Comparison of ENCODE assay signal across 8 mouse cellular contexts in the genomic region with DNA sequence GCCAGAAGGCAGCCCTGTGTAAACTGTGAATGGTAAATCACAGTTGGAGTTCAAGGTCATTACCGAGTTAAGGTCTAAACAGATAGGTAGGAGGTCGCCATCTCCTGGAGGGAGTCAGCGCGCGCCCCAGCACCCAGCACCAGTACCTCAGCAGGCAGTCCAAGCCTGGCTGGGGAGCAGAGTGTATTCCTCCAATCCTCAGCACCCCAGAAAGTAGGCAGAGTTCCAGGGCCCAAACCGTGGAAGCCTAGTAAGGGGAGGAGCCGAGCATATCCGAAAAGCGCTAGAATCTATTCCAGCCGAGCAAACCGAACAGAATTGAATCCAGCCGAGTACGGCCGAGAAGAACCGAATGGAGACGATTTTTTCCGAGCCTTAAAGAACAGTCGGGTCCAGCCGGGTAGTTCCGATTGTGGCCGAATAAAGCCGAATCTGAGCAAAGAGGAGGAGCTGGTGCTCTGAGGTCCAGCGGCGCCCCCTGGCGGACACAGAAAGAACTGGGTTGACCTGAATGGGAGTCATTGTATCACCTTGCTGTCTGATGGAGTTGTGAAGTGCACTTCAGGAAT. TPM values are rescaled to one million over a fixed set of nuclear protein-coding genes. Genes with fewer than 3 reads are reported as not detected.
DNase-seq lines count a peak whose midpoint lies in the region; ATAC-seq and TF ChIP-seq lines count a peak whose summit lies in the region.

No protein-coding gene starts in this region.

- H3K9ac ChIP-seq in embryonic facial prominence, embryonic 14.5 days (ENCODE audit: low read depth, low read length) = peak overlapping the region; percentile 53
- peak overlapping the region; percentile 60 for H3K9ac ChIP-seq in heart, adult 2 months (ENCODE audit: low read depth, low read length)
- peak overlapping the region; percentile 65 for H3K9ac ChIP-seq in limb, embryonic 13.5 days
- H3K9ac ChIP-seq in midbrain, embryonic 16.5 days (ENCODE audit: low read depth, low read length) = peak overlapping the region; percentile 71

- peak overlapping the region; percentile 20 for H3K4me3 ChIP-seq in embryonic facial prominence, embryonic 14.5 days (ENCODE audit: low read depth, low read length)
- H3K4me3 ChIP-seq in heart, adult 2 months = peak overlapping the region; percentile 44
- H3K4me3 ChIP-seq in limb, embryonic 13.5 days = peak overlapping the region; percentile 38
- peak overlapping the region; percentile 33 for H3K4me3 ChIP-seq in midbrain, embryonic 16.5 days (ENCODE audit: low read depth, low read length)

- peak; percentile 55; the same call in 1 of the 2 replicates for TF ChIP-seq POLR2A in heart, adult 2 months (IDR thresholded peaks at IDR 0.05; ENCODE audit: insufficient read depth, low read depth, low read length)

- DNase-seq in 3T3-L1 (ENCODE audit: low read depth, low spot score) = peak; percentile 99
- DNase-seq in adrenal gland, postnatal 4 days (ENCODE audit: low spot score in 2 of 2) = peak; percentile 92 to 95
- peak; percentile 99 for DNase-seq in embryonic facial prominence, embryonic 14.5 days (ENCODE audit: low spot score)
- DNase-seq in heart, adult 2 months = peak; percentile 97 to 98
- DNase-seq in kidney, adult 8-10 months = peak; percentile 99 to 100
- DNase-seq in spleen, postnatal 10 days (ENCODE audit: low spot score in 2 of 2) = peak; percentile 84 to 95

- H3K27me3 ChIP-seq in embryonic facial prominence, embryonic 14.5 days (replicated peaks; ENCODE audit: control insufficient read depth, insufficient read depth, low read length) = no peaks in the 10 kb centered on the region
- H3K27me3 ChIP-seq in heart, adult 2 months (ENCODE audit: control insufficient read depth, insufficient read depth, low read length) = no peaks in the 10 kb centered on the region
- no peaks in the 10 kb centered on the region for H3K27me3 ChIP-seq in limb, embryonic 13.5 days
- H3K27me3 ChIP-seq in midbrain, embryonic 16.5 days (ENCODE audit: control insufficient read depth, insufficient read depth, low read depth, low read length) = no peaks in the 10 kb centered on the region

- H3K9me3 ChIP-seq in embryonic facial prominence, embryonic 14.5 days (ENCODE audit: control insufficient read depth, low read length) = no peaks in the 10 kb centered on the region
- no peaks in the 10 kb centered on the region for H3K9me3 ChIP-seq in limb, embryonic 13.5 days
- H3K9me3 ChIP-seq in midbrain, embryonic 16.5 days (replicated peaks; ENCODE audit: control insufficient read depth, low read length, poor library complexity, severe bottlenecking) = no peaks in the 10 kb centered on the region

- H3K4me1 ChIP-seq in embryonic facial prominence, embryonic 14.5 days (ENCODE audit: control insufficient read depth, insufficient read depth, low read length) = peaks cover 20% of the 10 kb centered on the region
- H3K4me1 ChIP-seq in heart, adult 2 months (ENCODE audit: control insufficient read depth, insufficient read depth, low read length) = peaks cover 21% of the 10 kb centered on the region
- peaks cover 44% of the 10 kb centered on the region for H3K4me1 ChIP-seq in limb, embryonic 13.5 days
- H3K4me1 ChIP-seq in midbrain, embryonic 16.5 days (ENCODE audit: control insufficient read depth, insufficient read depth, low read length) = peaks cover 23% of the 10 kb centered on the region

- no peaks in the 10 kb centered on the region for H3K36me3 ChIP-seq in embryonic facial prominence, embryonic 14.5 days (ENCODE audit: control insufficient read depth, insufficient read depth, low read length)
- H3K36me3 ChIP-seq in heart, adult 2 months (ENCODE audit: control insufficient read depth, insufficient read depth, low read length) = no peaks in the 10 kb centered on the region
- no peaks in the 10 kb centered on the region for H3K36me3 ChIP-seq in limb, embryonic 13.5 days
- no peaks in the 10 kb centered on the region for H3K36me3 ChIP-seq in midbrain, embryonic 16.5 days (ENCODE audit: control insufficient read depth, insufficient read depth, low read length)

- peak overlapping the region; percentile 47 for H3K4me2 ChIP-seq in embryonic facial prominence, embryonic 14.5 days (ENCODE audit: low read depth, low read length)
- H3K4me2 ChIP-seq in limb, embryonic 13.5 days (replicated peaks) = peak overlapping the region; percentile 61
- peak overlapping the region; percentile 65 for H3K4me2 ChIP-seq in midbrain, embryonic 16.5 days (ENCODE audit: low read length)

- intact Hi-C loops in heart, adult 2 months (cut with DNase I) = loop anchor here (1.0 to 5.0 kb wide), 3 partner anchors 18 to 84 kb away; no protein-coding TSS in a partner anchor

- TF ChIP-seq EP300 in heart, adult 2 months (IDR thresholded peaks at IDR 0.05; ENCODE audit: insufficient read depth, low read depth, low read length) = peak; percentile 74

- under 1% methylated on average over 25 of the region's 25 CpGs for WGBS in embryonic facial prominence, embryonic 14.5 days
- under 1% methylated on average over 25 of the region's 25 CpGs for WGBS in heart, adult 2 months
- under 1% methylated on average over 25 of the region's 25 CpGs for WGBS in limb, embryonic 13.5 days
- WGBS in midbrain, embryonic 16.5 days = under 1% methylated on average over 25 of the region's 25 CpGs

- TF ChIP-seq CTCF in heart, adult 2 months (IDR thresholded peaks at IDR 0.05) = peak; percentile 76

- peak overlapping the region; percentile 76 for H3K27ac ChIP-seq in embryonic facial prominence, embryonic 14.5 days (replicated peaks; ENCODE audit: low read depth, low read length)
- peak overlapping the region; percentile 92 for H3K27ac ChIP-seq in heart, adult 2 months
- peak overlapping the region; percentile 76 for H3K27ac ChIP-seq in limb, embryonic 13.5 days
- peak overlapping the region; percentile 76 for H3K27ac ChIP-seq in midbrain, embryonic 16.5 days (ENCODE audit: low read length)

- H3K79me2 ChIP-seq in heart, adult 2 months (replicated peaks; ENCODE audit: control insufficient read depth, insufficient read depth, low read length) = no peaks in the 10 kb centered on the region

- peak; percentile 93 for ATAC-seq in embryonic facial prominence, embryonic 14.5 days (ENCODE audit: low read depth)
- ATAC-seq in limb, embryonic 13.5 days (ENCODE audit: low FRiP score, low read depth) = peak; percentile 90
- peak; percentile 88 for ATAC-seq in midbrain, embryonic 16.5 days

RNA-seq across cellular contexts. Expression of gene C1qtnf6, which starts 0.8 kb away (rescaled TPM):
- total RNA-seq in adrenal gland, postnatal 4 days (2021) = 10 to 100 TPM; 81.8 to 93.0 TPM
- polyA plus RNA-seq in embryonic facial prominence, embryonic 14.5 days (2014; fragmentation: Nextera tagmentation; extraction: Ambion mirVana) = 64.1 and 67.5 TPM in 2 replicates
- total RNA-seq in heart, adult 2 months (2021) = 10 to 100 TPM; 14.1 to 17.0 TPM
- polyA plus RNA-seq in heart, adult 2 months (2012; rRNA removed) = 20.8 and 40.5 TPM in 2 replicates
- polyA plus RNA-seq in limb, embryonic 13.5 days (2015; fragmentation: Nextera tagmentation; extraction: Ambion mirVana) = 32.2 and 34.6 TPM in 2 replicates
- polyA plus RNA-seq in midbrain, embryonic 16.5 days (2015; fragmentation: Nextera tagmentation; extraction: Ambion mirVana) = 6.7 and 7.8 TPM in 2 replicates

RNA-seq across cellular contexts. Expression of gene Sstr3, which starts 12.5 kb away (rescaled TPM):
- 1 to 10 TPM in 1 of 2 experiments, under 1 TPM in 1; 0.79 to 1.3 TPM for total RNA-seq in adrenal gland, postnatal 4 days (2021)
- polyA plus RNA-seq in embryonic facial prominence, embryonic 14.5 days (2014; fragmentation: Nextera tagmentation; extraction: Ambion mirVana) = 0.14 TPM in 1 of 2 replicates, not detected in the other
- total RNA-seq in heart, adult 2 months (2021) = not detected
- not detected in 2 replicates for polyA plus RNA-seq in heart, adult 2 months (2012; rRNA removed)
- not detected in 2 replicates for polyA plus RNA-seq in limb, embryonic 13.5 days (2015; fragmentation: Nextera tagmentation; extraction: Ambion mirVana)
- 0.15 and 0.16 TPM in 2 replicates for polyA plus RNA-seq in midbrain, embryonic 16.5 days (2015; fragmentation: Nextera tagmentation; extraction: Ambion mirVana)

RNA-seq across cellular contexts. Expression of gene Il2rb, which starts 36.9 kb away (rescaled TPM):
- 1 to 10 TPM in 1 of 2 experiments, under 1 TPM in 1; 0.64 to 1.3 TPM for total RNA-seq in adrenal gland, postnatal 4 days (2021)
- 0.42 and 0.55 TPM in 2 replicates for polyA plus RNA-seq in embryonic facial prominence, embryonic 14.5 days (2014; fragmentation: Nextera tagmentation; extraction: Ambion mirVana)
- under 1 TPM; 0.31 to 0.55 TPM for total RNA-seq in heart, adult 2 months (2021)
- polyA plus RNA-seq in heart, adult 2 months (2012; rRNA removed) = 1.4 and 2.3 TPM in 2 replicates
- polyA plus RNA-seq in limb, embryonic 13.5 days (2015; fragmentation: Nextera tagmentation; extraction: Ambion mirVana) = 0.22 and 0.24 TPM in 2 replicates
- polyA plus RNA-seq in midbrain, embryonic 16.5 days (2015; fragmentation: Nextera tagmentation; extraction: Ambion mirVana) = 0.20 TPM in 1 of 2 replicates, not detected in the other

RNA-seq across cellular contexts. Expression of gene Rac2, which starts 40.6 kb away (rescaled TPM):
- total RNA-seq in adrenal gland, postnatal 4 days (2021) = 10 to 100 TPM in 1 of 2 experiments, 1 to 10 TPM in 1; 9.4 to 10.4 TPM
- polyA plus RNA-seq in embryonic facial prominence, embryonic 14.5 days (2014; fragmentation: Nextera tagmentation; extraction: Ambion mirVana) = 27.9 and 29.2 TPM in 2 replicates
- 1 to 10 TPM; 4.5 to 8.7 TPM for total RNA-seq in heart, adult 2 months (2021)
- polyA plus RNA-seq in heart, adult 2 months (2012; rRNA removed) = 7.7 and 44.7 TPM in 2 replicates
- 11.3 and 12.5 TPM in 2 replicates for polyA plus RNA-seq in limb, embryonic 13.5 days (2015; fragmentation: Nextera tagmentation; extraction: Ambion mirVana)
- polyA plus RNA-seq in midbrain, embryonic 16.5 days (2015; fragmentation: Nextera tagmentation; extraction: Ambion mirVana) = 1.8 and 2.3 TPM in 2 replicates

Comparison
In these comparisons a context has a peak if more than half of its experiments do, and no peak if none do; other contexts are left out.
1. Peak in every context shown above with its lines: DNase-seq, ATAC-seq, H3K4me3 ChIP-seq and H3K27ac ChIP-seq.